Mouse (Mus musculus) liver, postnatal 0 days (tissue): ENCODE measurements around the gene Pakap. TPM values are rescaled to one million over a fixed set of nuclear protein-coding genes. Genes with fewer than 3 reads are reported as not detected.
A peak's percentile ranks its signal among the peaks of the same experiment; 100 is the strongest.

Experiments
- ATAC-seq: fragments of 200-750 bp; cut with Nextera tagmentation; 2 replicates; pipeline ENCODE4 v1.8.0; 2017; ENCODE audit warnings: mild to moderate bottlenecking, moderate library complexity
- DNase-seq: peaks from one replicate; pipeline ENCODE4 v3.0.0-alpha.2; 2016
- H3K27ac ChIP-seq: fragments of 300-500 bp; sonication (generic); 2 replicates; pipeline ENCODE4 v1.5.1; 2014; ENCODE audit warnings: antibody characterized with exemption, moderate library complexity, mild to moderate bottlenecking, low read depth
- H3K27me3 ChIP-seq: fragments of 300-500 bp; sonication (generic); 2 replicates; pipeline ENCODE4 v1.6.1; 2014; ENCODE audit warnings: low read length, control low read depth, mixed read lengths; ENCODE audit not compliant: insufficient read depth
- H3K36me3 ChIP-seq: fragments of 300-500 bp; sonication (generic); replicated peaks from 2 replicates; pipeline ENCODE4 v1.6.1; 2014; ENCODE audit warnings: mild to moderate bottlenecking, control low read depth, low read length, moderate library complexity, mixed read lengths; ENCODE audit not compliant: insufficient read depth
- H3K4me1 ChIP-seq: fragments of 300-500 bp; sonication (generic); 2 replicates; pipeline ENCODE4 v1.6.1; 2014; ENCODE audit warnings: antibody characterized with exemption, mild to moderate bottlenecking, control low read depth; ENCODE audit not compliant: insufficient read depth
- H3K4me2 ChIP-seq: fragments of 300-500 bp; sonication (generic); 2 replicates; pipeline ENCODE4 v1.6.1; 2014; ENCODE audit warnings: low read depth, mild to moderate bottlenecking, low read length, moderate library complexity, mixed read lengths
- H3K4me3 ChIP-seq: fragments of 300-500 bp; sonication (generic); 2 replicates; pipeline ENCODE4 v1.5.1; 2014; ENCODE audit warnings: low read depth, low read length
- H3K9ac ChIP-seq: fragments of 300-500 bp; sonication (generic); replicated peaks from 2 replicates; pipeline ENCODE4 v1.6.1; 2014; ENCODE audit warnings: mild to moderate bottlenecking, moderate library complexity
- H3K9me3 ChIP-seq: fragments of 300-500 bp; sonication (generic); 2 replicates; pipeline ENCODE4 v1.6.1; 2016; ENCODE audit warnings: mild to moderate bottlenecking, control low read depth, low read length, mixed read lengths
- CTCF ChIP-seq: sonication (generic); IDR thresholded peaks from 2 replicates; pipeline ENCODE4 v1.5.1; 2016; ENCODE audit warnings: antibody characterized with exemption, low read depth
- EP300 ChIP-seq: IDR thresholded peaks from 2 replicates; pipeline ENCODE4 v1.6.1; 2016; ENCODE audit warnings: antibody characterized with exemption, low read depth, mild to moderate bottlenecking
- WGBS: fragments of 180-500 bp; shearing (Covaris S2); extraction: QIAGEN DNeasy Blood & Tissue Kit; methylation state at CpG from one replicate; pipeline ENCODE4 v1.1.7; 2014; ENCODE audit not compliant: insufficient replicate concordance; 5-methylcytosine and 5-hydroxymethylcytosine counted together
- polyA plus RNA-seq: library from polyadenylated mRNA; unstranded; fragments of >200 nt; fragmentation: Nextera tagmentation; extraction: Ambion mirVana; gene quantifications from 2 replicates; pipeline ENCODE4 v1.2.1, GENCODE M21; 2015

Pakap gene
- polyA plus RNA-seq, 1 experiment from 2014 or later = 0.79 TPM

DNA sequence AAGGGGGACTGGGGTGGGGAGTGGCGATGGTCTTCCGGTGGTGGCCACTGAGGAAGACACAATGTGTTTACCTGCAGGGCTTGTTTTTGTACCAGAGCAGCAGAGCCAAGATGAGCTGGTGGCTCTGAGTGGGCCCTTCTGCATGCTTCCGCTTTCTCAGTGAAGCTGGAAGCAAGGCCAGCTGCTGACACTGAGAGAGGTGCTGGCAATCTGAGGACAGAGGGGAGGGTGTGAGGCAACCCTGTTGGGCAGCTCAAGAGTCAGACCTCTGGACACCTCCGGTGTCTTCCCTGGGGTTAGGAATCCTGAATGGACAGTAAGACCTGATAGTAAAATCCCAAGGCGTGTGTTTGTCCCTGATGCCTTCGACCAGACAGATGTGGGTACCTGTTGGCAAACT is 32.0 kb downstream of the Pakap start:
- Histone ChIP-seq H3K4me1 (no peaks in the 10 kb centered on the region), H3K4me3 (no peak overlapping the region), H3K36me3 (no peaks in the 10 kb centered on the region), H3K9ac (no peak overlapping the region), H3K9me3 (no peaks in the 10 kb centered on the region), H3K27me3 (no peaks in the 10 kb centered on the region), H3K27ac (no peak overlapping the region), H3K4me2 (no peak overlapping the region)
- DNase-seq = no peak
- TF ChIP-seq CTCF (no peak), EP300 (no peak)
- ATAC-seq = no peak
- 76% methylated on average over 6 of the region's 6 CpGs for WGBS

DNA sequence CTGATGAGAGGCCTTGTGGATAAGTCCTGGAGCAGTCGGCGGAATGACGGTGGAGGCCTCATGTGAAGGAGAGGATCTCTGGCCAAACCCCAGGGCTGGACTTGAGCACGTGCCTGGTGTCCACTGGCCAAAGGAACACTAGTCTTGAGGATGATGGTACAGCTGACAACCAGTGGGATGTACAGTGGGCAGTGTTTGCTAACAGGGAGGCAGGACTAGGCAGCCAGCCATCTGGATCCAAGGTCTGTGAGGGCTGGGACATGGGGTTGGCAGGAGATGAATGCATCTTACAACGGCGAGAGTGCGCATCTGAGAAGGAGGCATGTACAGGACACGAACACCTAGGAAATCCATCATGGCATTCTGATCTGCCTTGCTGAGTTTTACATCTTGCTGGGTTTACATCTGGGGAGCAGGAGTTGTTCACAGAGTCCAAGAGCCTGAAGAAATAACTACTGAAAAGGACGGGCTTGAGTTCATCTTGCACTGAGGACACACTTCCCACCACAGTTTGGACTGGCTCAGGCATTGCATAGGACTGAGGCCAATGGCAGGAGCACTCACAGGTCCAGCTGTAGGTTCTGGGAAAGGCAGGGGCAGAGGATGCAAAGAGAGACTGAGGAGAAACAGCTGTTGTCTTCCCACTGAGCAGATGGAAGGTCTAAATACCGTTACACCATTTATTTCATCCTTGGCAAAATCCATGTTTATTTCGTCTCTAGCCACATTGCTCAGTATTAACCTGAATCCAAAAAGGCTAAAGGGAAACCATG is 32.9 kb downstream of the Pakap start:
- Histone ChIP-seq H3K4me2 (no peak overlapping the region), H3K4me3 (no peak overlapping the region), H3K27me3 (no peaks in the 10 kb centered on the region), H3K9ac (no peak overlapping the region), H3K27ac (no peak overlapping the region), H3K4me1 (no peaks in the 10 kb centered on the region), H3K9me3 (no peaks in the 10 kb centered on the region), H3K36me3 (no peaks in the 10 kb centered on the region)
- 83% methylated on average over 11 of the region's 11 CpGs for WGBS
- ATAC-seq (no peak), DNase-seq (no peak)
- TF ChIP-seq CTCF (no peak), EP300 (no peak)

DNA sequence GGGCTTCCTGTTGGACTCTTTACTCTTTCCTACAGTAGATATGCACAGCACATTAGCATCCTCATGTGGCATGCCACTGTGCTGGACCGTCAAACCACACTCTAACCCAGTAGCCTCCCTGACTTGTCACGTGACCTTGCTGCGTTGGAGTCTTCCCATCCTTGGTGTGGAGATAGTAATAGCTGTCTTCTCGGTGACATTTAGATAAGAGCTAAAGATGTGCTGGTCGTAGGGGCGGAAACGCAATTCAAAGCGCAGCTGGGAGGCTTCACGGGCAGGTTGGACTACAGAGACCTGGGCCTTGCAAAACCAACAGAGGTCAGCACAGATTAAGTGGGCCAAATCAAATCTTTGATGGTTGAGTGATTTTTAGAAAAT is 33.5 kb downstream of the Pakap start:
- Histone ChIP-seq H3K9me3 (no peaks in the 10 kb centered on the region), H3K4me3 (no peak overlapping the region), H3K27me3 (no peaks in the 10 kb centered on the region), H3K36me3 (no peaks in the 10 kb centered on the region), H3K27ac (no peak overlapping the region), H3K9ac (no peak overlapping the region), H3K4me2 (no peak overlapping the region), H3K4me1 (no peaks in the 10 kb centered on the region)
- no peak for TF ChIP-seq EP300
- TF ChIP-seq CTCF = no peak
- ATAC-seq = no peak
- DNase-seq = no peak
- WGBS = 71% methylated on average over 9 of the region's 9 CpGs

DNA sequence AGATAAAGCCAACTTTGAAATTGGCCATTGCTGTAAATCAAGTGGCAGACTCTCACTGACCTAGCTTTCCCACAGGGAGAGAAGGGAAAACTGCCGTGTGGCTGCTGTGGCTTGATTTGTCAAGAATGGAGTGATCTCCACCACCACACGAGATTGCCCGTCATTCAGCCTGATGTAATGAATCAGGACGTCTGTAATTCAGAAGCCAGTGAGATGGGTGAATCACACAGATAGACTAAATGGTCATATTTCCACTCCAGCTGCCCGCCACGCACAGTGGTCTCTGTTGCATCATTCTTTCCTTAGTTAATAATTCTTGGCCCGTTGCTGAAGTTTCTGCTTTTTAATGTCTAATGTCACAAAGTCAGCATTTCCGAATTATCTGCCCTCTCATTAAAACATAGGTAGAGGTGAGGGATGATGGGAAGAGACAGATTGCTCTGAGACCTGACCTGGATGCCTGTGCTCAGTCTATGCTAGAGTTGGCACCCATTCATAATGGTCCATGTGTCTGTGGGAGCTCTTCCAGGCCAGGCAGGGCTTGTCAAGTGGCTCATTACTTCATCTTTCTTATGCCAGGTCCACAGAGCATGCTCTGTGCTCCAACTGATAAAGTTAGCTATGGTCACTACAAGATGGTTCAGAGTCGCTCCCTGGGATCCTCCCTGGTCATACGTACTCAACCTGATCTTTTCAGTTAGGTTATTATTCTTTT is 34.1 kb downstream of the Pakap start:
- no peaks in the 10 kb centered on the region for H3K9me3 ChIP-seq
- H3K36me3 ChIP-seq = no peaks in the 10 kb centered on the region
- H3K4me2 ChIP-seq = no peak overlapping the region
- H3K27ac ChIP-seq = no peak overlapping the region
- TF ChIP-seq EP300 = no peak
- TF ChIP-seq CTCF = no peak
- no peak for DNase-seq
- no peaks in the 10 kb centered on the region for H3K27me3 ChIP-seq
- H3K9ac ChIP-seq = no peak overlapping the region
- H3K4me1 ChIP-seq = no peaks in the 10 kb centered on the region
- WGBS = 80% methylated on average over 10 of the region's 10 CpGs
- no peak for ATAC-seq
- no peak overlapping the region for H3K4me3 ChIP-seq

DNA sequence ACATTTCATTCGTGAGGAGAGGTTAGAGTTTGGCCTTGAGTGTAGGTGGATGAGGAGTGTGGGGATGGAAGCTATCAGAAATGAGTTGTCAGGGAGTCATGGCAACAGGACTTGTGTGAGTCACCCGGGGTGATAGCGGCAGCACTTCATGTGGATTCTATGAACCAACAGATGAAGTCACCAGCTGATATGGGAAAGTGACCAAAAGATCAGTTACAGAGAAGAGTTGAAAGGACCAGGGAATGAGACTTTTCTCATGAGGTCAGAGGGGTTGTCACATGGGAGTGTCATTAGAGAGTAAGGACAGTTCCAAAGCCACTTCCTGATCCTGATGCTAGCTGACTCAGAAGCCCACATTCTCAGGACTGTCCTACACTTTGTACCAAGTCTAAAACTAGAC is 38.3 kb downstream of the Pakap start:
- ATAC-seq (no peak), DNase-seq (no peak)

DNA sequence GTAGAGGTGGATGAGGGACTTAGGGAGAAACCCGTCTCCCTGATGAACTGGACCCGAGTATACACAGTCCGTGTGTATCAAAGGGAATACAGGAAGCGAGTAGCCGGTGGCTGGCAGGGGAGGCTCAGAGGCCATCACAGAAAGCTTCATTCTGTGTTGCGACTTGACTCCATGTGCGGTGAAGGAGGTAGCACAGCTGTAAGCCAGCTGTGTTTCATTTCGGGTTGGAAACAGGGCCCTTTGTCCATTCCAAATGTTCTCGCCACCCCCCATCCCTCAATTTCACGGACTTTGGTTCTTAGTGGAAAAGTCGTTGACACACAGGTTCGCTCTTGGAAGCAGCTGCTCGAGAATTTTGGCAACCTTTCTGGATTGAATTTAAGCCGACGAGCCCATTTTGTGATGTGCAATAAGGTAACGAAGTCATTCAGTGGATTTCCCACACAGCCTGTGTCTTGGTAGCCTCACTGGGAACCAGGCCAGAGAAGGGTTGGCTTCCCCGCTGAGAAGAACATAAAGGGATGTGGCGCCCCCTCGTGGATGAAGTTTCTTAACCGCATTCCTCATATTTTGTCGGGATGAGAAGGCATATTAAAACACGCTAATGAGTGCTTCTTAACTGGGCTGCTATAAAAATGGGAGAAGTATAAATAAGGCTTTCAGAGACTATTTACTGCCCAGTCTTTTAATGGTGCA is 39.4 kb downstream of the Pakap start:
- no peaks in the 10 kb centered on the region for H3K4me1 ChIP-seq
- ATAC-seq = no peak
- peak; percentile 77 for TF ChIP-seq CTCF
- TF ChIP-seq EP300 = no peak
- WGBS = 53% methylated on average over 22 of the region's 22 CpGs
- no peaks in the 10 kb centered on the region for H3K27me3 ChIP-seq
- H3K4me2 ChIP-seq = no peak overlapping the region
- no peaks in the 10 kb centered on the region for H3K9me3 ChIP-seq
- H3K4me3 ChIP-seq = no peak overlapping the region
- H3K9ac ChIP-seq = no peak overlapping the region
- DNase-seq = peak; percentile 83
- no peak overlapping the region for H3K27ac ChIP-seq
- H3K36me3 ChIP-seq = no peaks in the 10 kb centered on the region

More for the DNA sequence above, 38.3 kb downstream of the Pakap start:
- TF ChIP-seq EP300 (no peak), CTCF (no peak)
- Histone ChIP-seq H3K4me3 (no peak overlapping the region), H3K4me2 (no peak overlapping the region), H3K9me3 (no peaks in the 10 kb centered on the region), H3K27me3 (no peaks in the 10 kb centered on the region), H3K9ac (no peak overlapping the region), H3K27ac (no peak overlapping the region), H3K36me3 (no peaks in the 10 kb centered on the region), H3K4me1 (no peaks in the 10 kb centered on the region)
- WGBS = 50% methylated on average over 3 of the region's 3 CpGs
